Mouse (Mus musculus) CH12F3 (cell line): ENCODE results near the gene Tas2r129.
"Not testable (repeated sequence)": the region's sequence is repeated elsewhere in the genome, so short reads cannot be mapped to it uniquely, and the experiment has no call there.

ENCODE experiments used
- in situ Hi-C: fragments of 300-500 bp; cut with MboI; formaldehyde crosslinking; loops from 2 replicates; pipeline ENCODE4 v1.14.3; 2020; ENCODE audit warnings: low sequenced_read_pairs

Gene Tas2r129

GRCm38 (mm10) chr6:132950802-132951201, at the start of gene Tas2r129:
Gene Tas2r129 (plus strand): TSS chr6:132951102.
- in situ Hi-C loops, result no loop called here

- in situ Hi-C loops, result no loop called here
These were observed 41.6 kb upstream of the Tas2r129 start, which contains the start of gene Tas2r125 for GRCm38 (mm10) chr6:132909351-132909750. Gene Tas2r125 (plus strand): TSS chr6:132909651.

DNA sequence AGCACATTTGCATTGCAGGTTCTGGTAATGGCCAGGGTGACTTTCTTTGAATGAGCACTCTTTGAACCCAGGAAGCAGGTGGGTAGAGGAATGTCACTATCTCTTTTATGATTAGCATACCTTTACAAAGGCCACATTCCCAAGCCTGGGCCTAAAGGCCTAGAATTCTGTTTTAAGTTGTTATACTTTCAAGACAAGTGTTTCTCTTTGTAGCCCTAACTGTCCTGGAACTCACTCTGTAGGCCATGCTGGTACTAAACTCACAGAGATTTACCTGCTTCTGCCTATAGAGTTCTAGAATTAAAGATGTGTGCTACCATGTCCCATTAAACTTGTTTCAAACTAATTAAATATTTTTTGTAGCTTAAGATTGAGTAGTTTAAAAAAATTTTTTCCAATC, 9.5 kb upstream of the Tas2r129 start:
- in situ Hi-C loops, result not testable (repeated sequence)

DNA sequence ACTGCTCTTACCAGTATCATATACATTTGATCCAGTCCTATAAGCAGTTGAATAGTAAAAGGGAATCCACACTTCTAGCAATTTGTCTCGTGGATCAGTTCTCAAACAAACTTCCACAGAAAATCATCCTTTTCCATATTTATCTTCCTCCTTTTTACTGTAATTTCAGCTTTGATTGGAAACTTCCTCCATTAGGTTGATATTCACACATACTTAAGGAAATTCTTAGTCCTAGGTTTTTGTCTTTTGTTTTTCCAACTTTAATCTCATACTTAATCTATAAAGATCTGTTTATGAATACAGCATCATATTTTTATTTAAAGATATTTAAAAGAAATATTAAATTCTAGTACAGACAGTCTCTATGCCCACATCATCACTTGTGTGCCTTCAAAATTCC, 6.9 kb downstream of the Tas2r129 start, which contains the start of gene Tas2r131:
TSS of gene Tas2r131 (minus strand) at position 101 of the 400 bp plus-strand sequence.
- in situ Hi-C loops, result no loop called here

GRCm38 (mm10) chr6:132980865-132981264, 30.0 kb downstream of the Tas2r129 start, which contains the start of gene Tas2r109:
Gene Tas2r109 (minus strand): TSS chr6:132980965.
- in situ Hi-C loops, result no loop called here
